Mouse (Mus musculus) left cerebral cortex, postnatal 25 days (tissue): ENCODE data around the gene Fbxl19. TPM values are rescaled to one million over a fixed set of nuclear protein-coding genes. Genes with fewer than 3 reads are reported as not detected.
"Not testable (repeated sequence)": the region's sequence is repeated elsewhere in the genome, so short reads cannot be mapped to it uniquely, and the experiment has no call there.

Experiments used
- DNase-seq, 2 experiments: peaks; one replicate each; pipeline ENCODE4 v3.0.0; 2022; ENCODE audit warnings: low spot score in 2 of 2, mixed read lengths in 1 of 2
- intact Hi-C: fragments of 180-260 bp; cut with DNase I; formaldehyde crosslinking; loops from one replicate; pipeline ENCODE4 v1.15.1; 2025
- total RNA-seq, 2 experiments: library from RNA; stranded (reverse); gene quantifications; 2 replicates each; pipeline ENCODE4 v1.2.3; 2021

The Fbxl19 gene
- total RNA-seq, 2 experiments from 2014 or later: 81.3 to 88.2 TPM

GRCm38 (mm10) chr7:127725490-127725889, 18.9 kb upstream of the Fbxl19 start:
- no peak for DNase-seq
- intact Hi-C loops: no loop called here

GRCm38 (mm10) chr7:127725924-127726323, 18.4 kb upstream of the Fbxl19 start:
- DNase-seq: no peak
- intact Hi-C loops: no loop called here

GRCm38 (mm10) chr7:127727898-127728297, 16.4 kb upstream of the Fbxl19 start:
- intact Hi-C loops: no loop called here

GRCm38 (mm10) chr7:127730170-127730569, 14.2 kb upstream of the Fbxl19 start:
- intact Hi-C loops: no loop called here
- no peak for DNase-seq

More at GRCm38 (mm10) chr7:127727898-127728297, 16.4 kb upstream of the Fbxl19 start:
- no peak for DNase-seq

GRCm38 (mm10) chr7:127732066-127732465, 12.3 kb upstream of the Fbxl19 start, which contains the start of gene Ctf2:
Gene Ctf2 (minus strand): TSS chr7:127732166.
- DNase-seq, intact Hi-C loops: not testable (repeated sequence)

GRCm38 (mm10) chr7:127745251-127745651, 908 bp downstream of the Fbxl19 start:
- intact Hi-C loops: loop anchor here (1.0 kb wide), 2 partner anchors 36 to 70 kb away; no protein-coding TSS in a partner anchor
- peak; percentile 95 to 99 for DNase-seq

GRCm38 (mm10) chr7:127745652-127746493, 1.5 kb downstream of the Fbxl19 start:
- intact Hi-C loops: loop anchor here (1.0 kb wide), 2 partner anchors 37 to 71 kb away; no protein-coding TSS in a partner anchor
- peak; percentile 96 to 100 for DNase-seq

GRCm38 (mm10) chr7:127746494-127747491, 2.5 kb downstream of the Fbxl19 start:
- no peak for DNase-seq
- intact Hi-C loops: no loop called here

GRCm38 (mm10) chr7:127747559-127748234, 3.4 kb downstream of the Fbxl19 start:
- DNase-seq: no peak
- intact Hi-C loops: no loop called here

- no peak for DNase-seq
- intact Hi-C loops: no loop called here
Measured at GRCm38 (mm10) chr7:127748235-127748560, 3.9 kb downstream of the Fbxl19 start.

GRCm38 (mm10) chr7:127750131-127751127, 6.1 kb downstream of the Fbxl19 start:
- DNase-seq: peak; percentile 63 to 86
- intact Hi-C loops: no loop called here

GRCm38 (mm10) chr7:127751619-127752018, 7.3 kb downstream of the Fbxl19 start:
- no peak for DNase-seq
- intact Hi-C loops: no loop called here

- intact Hi-C loops: no loop called here
- no peak for DNase-seq
Measured at GRCm38 (mm10) chr7:127752069-127752468, 7.7 kb downstream of the Fbxl19 start.

GRCm38 (mm10) chr7:127753158-127753557, 8.8 kb downstream of the Fbxl19 start:
- DNase-seq: no peak
- intact Hi-C loops: no loop called here

GRCm38 (mm10) chr7:127753741-127754140, 9.4 kb downstream of the Fbxl19 start:
- intact Hi-C loops: no loop called here

GRCm38 (mm10) chr7:127759716-127760115, 15.4 kb downstream of the Fbxl19 start:
- intact Hi-C loops: no loop called here
- no peak for DNase-seq

More at GRCm38 (mm10) chr7:127753741-127754140, 9.4 kb downstream of the Fbxl19 start:
- DNase-seq: no peak

- no peak for DNase-seq
- intact Hi-C loops: no loop called here
Measured at GRCm38 (mm10) chr7:127760478-127760877, 16.1 kb downstream of the Fbxl19 start.

GRCm38 (mm10) chr7:127761026-127761425, 16.7 kb downstream of the Fbxl19 start:
- peak; percentile 47 to 63 for DNase-seq
- intact Hi-C loops: no loop called here
